Mouse (Mus musculus): ENCODE data around the gene Tmem56. TPM values are rescaled to one million over a fixed set of nuclear protein-coding genes. Genes with fewer than 3 reads are reported as not detected.

Tmem56 gene
- total RNA-seq, 2 experiments from 2014 or later, result 46.6 to 51.7 TPM

- Histone ChIP-seq H3K27ac (peak overlapping the region; percentile 72), H3K4me3 (no peak overlapping the region)
- no peak for TF ChIP-seq CTCF (IDR thresholded peaks at IDR 0.05)
- intact Hi-C loops (cut with DNase I), result loop anchor here (5.0 kb wide), 1 partner anchor 370 kb away; no protein-coding TSS in a partner anchor
- DNase-seq (ENCODE audit: extremely low spot score in 1 of 2, low spot score in 2 of 2), result peak; percentile 50 to 57
These were observed 25.5 kb downstream of the Tmem56 start for GRCm38 (mm10) chr3:121257418-121257817.

GRCm38 (mm10) chr3:121256131-121256530 is 26.8 kb downstream of the Tmem56 start:
- DNase-seq (ENCODE audit: extremely low spot score in 1 of 2, low spot score in 2 of 2), result no peak
- Histone ChIP-seq H3K27ac (no peak overlapping the region), H3K4me3 (no peak overlapping the region)
- intact Hi-C loops (cut with DNase I), result loop anchor here (5.0 kb wide), 1 partner anchor 369 kb away; no protein-coding TSS in a partner anchor
- TF ChIP-seq CTCF (IDR thresholded peaks at IDR 0.05), result no peak

- intact Hi-C loops (cut with DNase I), result loop anchor here (5.0 kb wide), 1 partner anchor 368 kb away; no protein-coding TSS in a partner anchor
- no peak overlapping the region for H3K27ac ChIP-seq
- DNase-seq (ENCODE audit: extremely low spot score in 1 of 2, low spot score in 2 of 2), result no peak
- H3K4me3 ChIP-seq, result no peak overlapping the region
- no peak for TF ChIP-seq CTCF (IDR thresholded peaks at IDR 0.05)
These were observed 27.4 kb downstream of the Tmem56 start for GRCm38 (mm10) chr3:121255501-121255900.

GRCm38 (mm10) chr3:121250576-121251433 is 32.1 kb downstream of the Tmem56 start:
- no peak overlapping the region for H3K27ac ChIP-seq
- intact Hi-C loops (cut with DNase I), result no loop called here

GRCm38 (mm10) chr3:121250048-121250447 is 32.9 kb downstream of the Tmem56 start:
- DNase-seq (ENCODE audit: extremely low spot score in 1 of 2, low spot score in 2 of 2), result no peak

More at GRCm38 (mm10) chr3:121250576-121251433, 32.1 kb downstream of the Tmem56 start:
- DNase-seq (ENCODE audit: extremely low spot score in 1 of 2, low spot score in 2 of 2), result no peak
- TF ChIP-seq CTCF (IDR thresholded peaks at IDR 0.05), result no peak
- no peak overlapping the region for H3K4me3 ChIP-seq

GRCm38 (mm10) chr3:121242941-121243340 is 40.0 kb downstream of the Tmem56 start:
- no peak for TF ChIP-seq CTCF (IDR thresholded peaks at IDR 0.05)
- intact Hi-C loops (cut with DNase I), result no loop called here
- H3K4me3 ChIP-seq, result no peak overlapping the region
- DNase-seq (ENCODE audit: extremely low spot score in 1 of 2, low spot score in 2 of 2), result no peak
- no peak overlapping the region for H3K27ac ChIP-seq

More at GRCm38 (mm10) chr3:121250048-121250447, 32.9 kb downstream of the Tmem56 start:
- H3K27ac ChIP-seq, result no peak overlapping the region
- TF ChIP-seq CTCF (IDR thresholded peaks at IDR 0.05), result no peak
- intact Hi-C loops (cut with DNase I), result no loop called here
- no peak overlapping the region for H3K4me3 ChIP-seq

DNA sequence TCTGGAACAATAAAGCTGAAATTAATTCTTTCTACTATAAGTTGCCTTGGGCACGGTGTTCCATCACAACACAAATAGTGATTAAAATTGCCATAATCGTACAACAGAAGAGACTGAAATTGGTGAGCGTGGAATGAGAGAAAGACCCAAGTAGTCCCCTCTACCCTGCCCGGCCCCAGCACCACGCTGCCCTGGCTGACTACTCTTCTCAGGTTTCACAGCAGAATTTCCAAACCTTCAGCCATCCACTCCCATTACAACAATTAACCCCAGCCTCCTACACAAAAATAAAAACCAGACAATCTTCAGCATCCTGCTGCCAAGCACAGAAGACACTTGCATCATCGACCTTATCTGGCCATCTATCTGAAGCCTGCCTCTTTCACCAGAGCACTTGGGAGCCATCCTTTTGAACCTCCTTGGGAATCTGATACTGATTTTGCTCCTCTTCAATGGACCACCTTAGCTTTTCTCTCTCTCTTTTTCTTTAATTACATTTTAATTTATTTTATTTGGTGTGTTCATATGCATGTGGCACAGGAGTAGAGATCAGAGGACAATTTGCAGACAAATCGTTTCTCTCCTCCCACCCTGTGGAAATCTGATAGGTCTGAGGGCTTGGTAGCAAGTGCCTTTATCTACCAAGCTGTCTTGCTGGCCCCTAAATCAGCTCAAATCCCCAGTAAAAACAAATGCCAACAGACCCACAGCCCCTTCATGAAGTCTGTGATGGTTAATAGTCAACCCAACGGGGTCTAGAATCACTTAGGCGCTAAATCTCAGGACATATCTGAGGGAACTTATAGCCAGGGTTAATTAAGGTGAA is 40.6 kb downstream of the Tmem56 start:
- DNase-seq (ENCODE audit: extremely low spot score in 1 of 2, low spot score in 2 of 2), result no peak
- TF ChIP-seq CTCF (IDR thresholded peaks at IDR 0.05), result no peak
- Histone ChIP-seq H3K27ac (no peak overlapping the region), H3K4me3 (no peak overlapping the region)
- intact Hi-C loops (cut with DNase I), result no loop called here

- Histone ChIP-seq H3K27ac (peak overlapping the region; percentile 56; the same call in 1 of the 2 replicates), H3K4me3 (no peak overlapping the region)
- no peak for TF ChIP-seq CTCF (IDR thresholded peaks at IDR 0.05)
- intact Hi-C loops (cut with DNase I), result no loop called here
- DNase-seq (ENCODE audit: extremely low spot score in 1 of 2, low spot score in 2 of 2), result no peak
These were observed 42.4 kb downstream of the Tmem56 start for GRCm38 (mm10) chr3:121240362-121241040.

- H3K27ac ChIP-seq, result peak overlapping the region; percentile 20; the same call in 1 of the 2 replicates
- TF ChIP-seq CTCF (IDR thresholded peaks at IDR 0.05), result no peak
- no peak for DNase-seq (ENCODE audit: extremely low spot score in 1 of 2, low spot score in 2 of 2)
- no peak overlapping the region for H3K4me3 ChIP-seq
- intact Hi-C loops (cut with DNase I), result no loop called here
These were observed 43.8 kb downstream of the Tmem56 start for GRCm38 (mm10) chr3:121239096-121239495.

GRCm38 (mm10) chr3:121224763-121225162 is 58.1 kb downstream of the Tmem56 start:
- Histone ChIP-seq H3K4me3 (no peak overlapping the region), H3K27ac (no peak overlapping the region)
- no peak for TF ChIP-seq CTCF (IDR thresholded peaks at IDR 0.05)
- intact Hi-C loops (cut with DNase I), result no loop called here
- DNase-seq (ENCODE audit: extremely low spot score in 1 of 2, low spot score in 2 of 2), result no peak

- DNase-seq (ENCODE audit: extremely low spot score in 1 of 2, low spot score in 2 of 2), result no peak
- no peak overlapping the region for H3K27ac ChIP-seq
- TF ChIP-seq CTCF (IDR thresholded peaks at IDR 0.05), result no peak
- no peak overlapping the region for H3K4me3 ChIP-seq
- intact Hi-C loops (cut with DNase I), result no loop called here
These were observed 58.7 kb downstream of the Tmem56 start for GRCm38 (mm10) chr3:121224185-121224584.
